Mouse (Mus musculus) cortical plate, adult 2 months (tissue): Measurements from ENCODE around the gene Pde4dip. TPM values are rescaled to one million over a fixed set of nuclear protein-coding genes. Genes with fewer than 3 reads are reported as not detected.
A peak's percentile ranks its signal among the peaks of the same experiment; 100 is the strongest.

Experiments used
- H3K27ac ChIP-seq: fragments of 200-500 bp; 2 replicates; pipeline ENCODE4 v1.5.1; 2012; ENCODE audit warnings: low read length, control low read depth, inconsistent platforms; ENCODE audit not compliant: insufficient read depth
- H3K4me1 ChIP-seq: fragments of 200-500 bp; 2 replicates; pipeline ENCODE4 v1.6.1; 2011; ENCODE audit warnings: low read length; ENCODE audit not compliant: control insufficient read depth, insufficient read depth
- H3K4me3 ChIP-seq: fragments of 200-500 bp; 2 replicates; pipeline ENCODE4 v1.5.1; 2011; ENCODE audit warnings: mild to moderate bottlenecking, low read length, control low read depth; ENCODE audit not compliant: insufficient read depth
- CTCF ChIP-seq: fragments of 200-500 bp; IDR thresholded peaks from 2 replicates; pipeline ENCODE4 v1.5.1; 2011; ENCODE audit warnings: mild to moderate bottlenecking, control low read depth, low read length; ENCODE audit not compliant: insufficient read depth; ENCODE audit errors: extremely low read depth
- POLR2A ChIP-seq: fragments of 200-500 bp; IDR thresholded peaks from 2 replicates; pipeline ENCODE4 v1.6.1; 2011; ENCODE audit warnings: mild to moderate bottlenecking, low read length, control low read depth; ENCODE audit not compliant: insufficient read depth; ENCODE audit errors: extremely low read depth
- polyA plus RNA-seq: library from polyadenylated mRNA; depleted of rRNA; stranded (reverse); fragments of >200 nt; gene quantifications from 2 replicates; pipeline ENCODE4 v1.2.3, GENCODE M21; 2012

Pde4dip gene
- polyA plus RNA-seq, 1 experiment: 103 TPM

- no peak for TF ChIP-seq CTCF
- no peak for TF ChIP-seq POLR2A
- Histone ChIP-seq H3K4me3 (peak overlapping the region; percentile 68), H3K4me1 (peaks cover 11% of the 10 kb centered on the region; the same call in 1 of the 2 replicates), H3K27ac (no peak overlapping the region)
These were observed 122.0 kb downstream of the Pde4dip start for GRCm38 (mm10) chr3:97766459-97766858.

DNA sequence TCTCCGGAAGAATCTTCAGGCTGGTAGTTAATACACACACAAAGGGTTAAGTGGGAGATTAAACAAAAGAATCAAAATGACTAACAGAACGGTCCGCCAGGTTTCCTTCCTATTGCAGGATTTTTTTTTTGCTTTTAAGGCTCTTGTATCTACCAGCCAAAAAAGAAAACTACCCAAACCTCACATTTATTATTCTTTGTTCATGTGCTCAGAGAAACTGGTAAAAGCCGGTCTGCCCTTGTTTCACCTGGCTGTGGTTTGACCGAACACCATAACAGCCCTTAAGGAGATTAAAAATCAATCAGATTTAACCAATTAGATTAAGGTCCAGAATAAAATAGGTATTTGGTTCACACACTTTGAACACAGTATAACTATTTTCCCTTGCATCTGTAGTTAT, 124.4 kb downstream of the Pde4dip start:
- TF ChIP-seq POLR2A (no peak), CTCF (no peak)
- Histone ChIP-seq H3K4me1 (peaks cover 11% of the 10 kb centered on the region; the same call in 1 of the 2 replicates), H3K27ac (no peak overlapping the region), H3K4me3 (peak overlapping the region; percentile 5; the same call in 1 of the 2 replicates)

- Histone ChIP-seq H3K27ac (no peak overlapping the region), H3K4me3 (no peak overlapping the region), H3K4me1 (peaks cover 11% of the 10 kb centered on the region; the same call in 1 of the 2 replicates)
- TF ChIP-seq POLR2A: no peak
- no peak for TF ChIP-seq CTCF
These were observed 126.6 kb downstream of the Pde4dip start for GRCm38 (mm10) chr3:97761951-97762350.

- Histone ChIP-seq H3K27ac (no peak overlapping the region), H3K4me1 (peaks cover 7% of the 10 kb centered on the region; the same call in 1 of the 2 replicates), H3K4me3 (no peak overlapping the region)
- TF ChIP-seq POLR2A (no peak), CTCF (no peak)
These were observed 127.3 kb downstream of the Pde4dip start for GRCm38 (mm10) chr3:97761168-97761567.

DNA sequence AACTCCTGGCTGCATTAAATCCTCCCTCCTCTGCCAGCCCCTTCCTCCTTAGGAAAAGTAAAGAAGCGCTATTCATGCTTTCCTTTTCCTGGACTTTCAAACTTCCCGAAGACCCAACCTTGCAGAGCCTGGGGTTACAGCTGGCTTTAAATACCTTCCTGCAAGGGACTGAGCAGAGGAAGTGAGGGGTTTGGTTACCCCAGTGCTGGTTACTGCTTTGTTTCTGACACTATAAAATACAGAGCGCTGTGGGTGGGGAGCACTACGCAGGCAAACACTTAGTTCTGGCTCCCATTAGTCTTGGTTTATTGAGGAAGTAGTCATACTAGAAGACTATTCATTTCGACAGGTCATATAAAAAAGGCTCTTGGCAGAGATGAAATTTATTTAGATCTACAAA, 128.7 kb downstream of the Pde4dip start:
- Histone ChIP-seq H3K4me3 (no peak overlapping the region), H3K27ac (no peak overlapping the region), H3K4me1 (peaks cover 10% of the 10 kb centered on the region; the same call in 1 of the 2 replicates)
- no peak for TF ChIP-seq CTCF
- TF ChIP-seq POLR2A: no peak

- H3K4me3 ChIP-seq: no peak overlapping the region
- TF ChIP-seq POLR2A: no peak
- TF ChIP-seq CTCF: no peak
- no peak overlapping the region for H3K27ac ChIP-seq
- H3K4me1 ChIP-seq: peaks cover 8% of the 10 kb centered on the region; the same call in 1 of the 2 replicates
These were observed 131.0 kb downstream of the Pde4dip start for GRCm38 (mm10) chr3:97757501-97757900.

- TF ChIP-seq POLR2A (no peak), CTCF (no peak)
- Histone ChIP-seq H3K4me3 (no peak overlapping the region), H3K27ac (no peak overlapping the region), H3K4me1 (peaks cover 2% of the 10 kb centered on the region; the same call in 1 of the 2 replicates)
These were observed 132.0 kb downstream of the Pde4dip start for GRCm38 (mm10) chr3:97756283-97757074.

DNA sequence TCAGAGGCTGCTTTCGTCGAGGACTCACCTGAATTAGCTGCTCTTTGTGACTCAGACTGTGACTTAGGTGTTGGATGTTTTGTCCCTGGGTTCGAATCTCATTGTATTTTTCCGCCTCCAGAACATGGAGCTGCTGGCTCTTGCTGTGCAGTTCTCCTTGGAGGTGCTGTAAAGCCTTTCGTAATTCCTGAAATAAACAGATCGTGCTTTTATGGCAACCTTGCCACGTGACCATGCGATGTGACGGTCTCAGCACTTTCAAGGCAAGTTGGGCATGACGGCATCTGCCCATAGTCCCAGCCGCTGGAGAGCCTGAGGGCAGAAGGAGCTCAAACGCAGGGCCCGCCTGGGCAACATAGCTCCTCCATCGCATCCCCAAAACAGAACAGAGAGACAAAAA, 133.1 kb downstream of the Pde4dip start:
- H3K4me1 ChIP-seq: peaks cover 2% of the 10 kb centered on the region; the same call in 1 of the 2 replicates
- no peak for TF ChIP-seq CTCF
- TF ChIP-seq POLR2A: no peak
- H3K4me3 ChIP-seq: no peak overlapping the region
- H3K27ac ChIP-seq: no peak overlapping the region

GRCm38 (mm10) chr3:97752901-97753300, 135.6 kb downstream of the Pde4dip start:
- no peak overlapping the region for H3K4me3 ChIP-seq
- no peak for TF ChIP-seq POLR2A
- no peak for TF ChIP-seq CTCF

GRCm38 (mm10) chr3:97751566-97751965, 136.9 kb downstream of the Pde4dip start:
- TF ChIP-seq POLR2A: no peak
- no peak for TF ChIP-seq CTCF
- no peak overlapping the region for H3K4me3 ChIP-seq
- H3K4me1 ChIP-seq: peaks cover 2% of the 10 kb centered on the region; the same call in 1 of the 2 replicates

More at GRCm38 (mm10) chr3:97752901-97753300, 135.6 kb downstream of the Pde4dip start:
- Histone ChIP-seq H3K4me1 (peaks cover 2% of the 10 kb centered on the region; the same call in 1 of the 2 replicates), H3K27ac (no peak overlapping the region)

More at GRCm38 (mm10) chr3:97751566-97751965, 136.9 kb downstream of the Pde4dip start:
- H3K27ac ChIP-seq: no peak overlapping the region
